Mouse (Mus musculus): ENCODE data around the gene Noxo1. TPM values are rescaled to one million over a fixed set of nuclear protein-coding genes. Genes with fewer than 3 reads are reported as not detected.

Noxo1 gene
- polyA plus RNA-seq, 1 experiment from 2014 or later: 1.8 TPM

Other genes starting within 250 kb of the Noxo1 start
- gene E4f1, start 225.9 kb upstream of the Noxo1 start, polyA plus RNA-seq (2015; fragmentation: Nextera tagmentation; extraction: Ambion mirVana): 36.3 and 37.5 TPM in 2 replicates
- gene Pgp, start 225.8 kb upstream of the Noxo1 start, polyA plus RNA-seq (2015; fragmentation: Nextera tagmentation; extraction: Ambion mirVana): 47.9 and 51.1 TPM in 2 replicates
- gene Bricd5, start 222.3 kb upstream of the Noxo1 start, polyA plus RNA-seq (2015; fragmentation: Nextera tagmentation; extraction: Ambion mirVana): not detected in 2 replicates
- 26.2 and 30.5 TPM in 2 replicates for gene Mlst8, start 217.2 kb upstream of the Noxo1 start, polyA plus RNA-seq (2015; fragmentation: Nextera tagmentation; extraction: Ambion mirVana)
- gene Caskin1, start 207.6 kb upstream of the Noxo1 start, polyA plus RNA-seq (2015; fragmentation: Nextera tagmentation; extraction: Ambion mirVana): 2.8 and 3.0 TPM in 2 replicates
- gene Traf7, start 168.3 kb upstream of the Noxo1 start, polyA plus RNA-seq (2015; fragmentation: Nextera tagmentation; extraction: Ambion mirVana): 89.8 and 104 TPM in 2 replicates
- 3.0 and 3.8 TPM in 2 replicates for gene Rab26, start 162.0 kb upstream of the Noxo1 start, polyA plus RNA-seq (2015; fragmentation: Nextera tagmentation; extraction: Ambion mirVana)
- 32.1 and 37.9 TPM in 2 replicates for gene Pkd1, start 146.4 kb upstream of the Noxo1 start, polyA plus RNA-seq (2015; fragmentation: Nextera tagmentation; extraction: Ambion mirVana)
- 49.9 and 54.0 TPM in 2 replicates for gene Tsc2, start 63.6 kb upstream of the Noxo1 start, polyA plus RNA-seq (2015; fragmentation: Nextera tagmentation; extraction: Ambion mirVana)
- gene Nthl1, start 63.6 kb upstream of the Noxo1 start, polyA plus RNA-seq (2015; fragmentation: Nextera tagmentation; extraction: Ambion mirVana): 20.9 and 21.3 TPM in 2 replicates
- 56.5 and 57.7 TPM in 2 replicates for gene Slc9a3r2, start 45.9 kb upstream of the Noxo1 start, polyA plus RNA-seq (2015; fragmentation: Nextera tagmentation; extraction: Ambion mirVana)
- not detected in 2 replicates for gene Npw, start 37.8 kb upstream of the Noxo1 start, polyA plus RNA-seq (2015; fragmentation: Nextera tagmentation; extraction: Ambion mirVana)
- gene Zfp598, start 26.5 kb upstream of the Noxo1 start, polyA plus RNA-seq (2015; fragmentation: Nextera tagmentation; extraction: Ambion mirVana): 21.4 and 22.1 TPM in 2 replicates
- 3.0 and 3.2 TPM in 2 replicates for gene Syngr3, start 6.3 kb upstream of the Noxo1 start, polyA plus RNA-seq (2015; fragmentation: Nextera tagmentation; extraction: Ambion mirVana)
- gene Gfer, start 78 bp upstream of the Noxo1 start, polyA plus RNA-seq (2015; fragmentation: Nextera tagmentation; extraction: Ambion mirVana): 32.8 and 33.8 TPM in 2 replicates
- gene Tbl3, start 11.4 kb downstream of the Noxo1 start, polyA plus RNA-seq (2015; fragmentation: Nextera tagmentation; extraction: Ambion mirVana): 57.3 and 59.0 TPM in 2 replicates
- gene Rnf151, start 21.8 kb downstream of the Noxo1 start, polyA plus RNA-seq (2015; fragmentation: Nextera tagmentation; extraction: Ambion mirVana): 0.29 TPM in 1 of 2 replicates, not detected in the other
- 1,428 and 1,497 TPM in 2 replicates for gene Rps2, start 21.9 kb downstream of the Noxo1 start, polyA plus RNA-seq (2015; fragmentation: Nextera tagmentation; extraction: Ambion mirVana)
- 208 and 226 TPM in 2 replicates for gene Ndufb10, start 28.2 kb downstream of the Noxo1 start, polyA plus RNA-seq (2015; fragmentation: Nextera tagmentation; extraction: Ambion mirVana)
- gene Rpl3l, start 31.6 kb downstream of the Noxo1 start, polyA plus RNA-seq (2015; fragmentation: Nextera tagmentation; extraction: Ambion mirVana): 0.30 TPM in 1 of 2 replicates, not detected in the other
- 25.9 and 26.8 TPM in 2 replicates for gene Msrb1, start 40.4 kb downstream of the Noxo1 start, polyA plus RNA-seq (2015; fragmentation: Nextera tagmentation; extraction: Ambion mirVana)
- gene Hs3st6, start 56.8 kb downstream of the Noxo1 start, polyA plus RNA-seq (2015; fragmentation: Nextera tagmentation; extraction: Ambion mirVana): 5.2 and 5.7 TPM in 2 replicates
- not detected in 2 replicates for gene Meiob, start 108.1 kb downstream of the Noxo1 start, polyA plus RNA-seq (2015; fragmentation: Nextera tagmentation; extraction: Ambion mirVana)
- gene Hagh, start 143.9 kb downstream of the Noxo1 start, polyA plus RNA-seq (2015; fragmentation: Nextera tagmentation; extraction: Ambion mirVana): 37.7 and 43.3 TPM in 2 replicates
- 19.0 and 19.6 TPM in 2 replicates for gene Fahd1, start 154.1 kb downstream of the Noxo1 start, polyA plus RNA-seq (2015; fragmentation: Nextera tagmentation; extraction: Ambion mirVana)
- gene Igfals, start 169.8 kb downstream of the Noxo1 start, polyA plus RNA-seq (2015; fragmentation: Nextera tagmentation; extraction: Ambion mirVana): 0.29 and 0.58 TPM in 2 replicates
- gene Nubp2, start 190.1 kb downstream of the Noxo1 start, polyA plus RNA-seq (2015; fragmentation: Nextera tagmentation; extraction: Ambion mirVana): 47.7 and 49.6 TPM in 2 replicates
- gene Spsb3, start 190.4 kb downstream of the Noxo1 start, polyA plus RNA-seq (2015; fragmentation: Nextera tagmentation; extraction: Ambion mirVana): 41.7 and 43.7 TPM in 2 replicates
- 27.4 and 29.9 TPM in 2 replicates for gene Eme2, start 198.9 kb downstream of the Noxo1 start, polyA plus RNA-seq (2015; fragmentation: Nextera tagmentation; extraction: Ambion mirVana)
- 81.9 and 86.9 TPM in 2 replicates for gene Mrps34, start 198.9 kb downstream of the Noxo1 start, polyA plus RNA-seq (2015; fragmentation: Nextera tagmentation; extraction: Ambion mirVana)
- gene Nme3, start 200.3 kb downstream of the Noxo1 start, polyA plus RNA-seq (2015; fragmentation: Nextera tagmentation; extraction: Ambion mirVana): 31.9 and 36.0 TPM in 2 replicates
- 29.5 and 30.6 TPM in 2 replicates for gene Mapk8ip3, start 240.7 kb downstream of the Noxo1 start, polyA plus RNA-seq (2015; fragmentation: Nextera tagmentation; extraction: Ambion mirVana)